In the genomic region with DNA sequence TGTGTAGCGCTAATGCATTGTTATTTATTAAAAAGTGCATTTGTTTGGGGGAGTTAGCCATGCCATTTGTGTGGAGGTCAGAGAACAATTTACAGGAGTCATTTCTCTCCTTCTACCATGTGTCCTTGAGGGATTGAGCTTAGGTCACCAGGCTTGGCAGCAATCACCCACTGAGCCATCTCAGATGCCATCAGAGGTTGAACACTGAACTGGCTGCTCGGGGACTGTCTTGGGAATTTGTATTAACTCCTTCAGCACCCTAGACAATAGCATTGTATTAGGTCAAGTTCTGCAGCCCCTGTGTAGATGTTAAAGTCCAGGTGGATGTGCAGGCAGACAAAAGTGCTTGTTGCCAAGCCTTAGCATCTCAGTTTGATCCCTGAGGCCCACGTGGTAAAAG, we compare ENCODE assay signal across 17 mouse cellular contexts. TPM values are rescaled to one million over a fixed set of nuclear protein-coding genes. Genes with fewer than 3 reads are reported as not detected.
"Had no signal": no experiment of that assay in that cellular context is flagged by ENCODE, and none has a peak within 500 bp of the region (broad histone marks: within the 10 kb centered on the region; RNA-seq: fewer than 3 reads in every experiment).

No protein-coding gene starts in this region.

- H3K4me1 ChIP-seq: kidney, embryonic 15.5 days; midbrain, embryonic 12.5 days; neural tube, embryonic 13.5 days had no signal

- DNase-seq: kidney, postnatal 10 days; kidney, postnatal 36 days; layer of hippocampus, postnatal 36 days; liver, embryonic 13.5 days; lung, adult 2 months; lung, postnatal 14 days; lung, postnatal 4 days; thymus, postnatal 25 days had no signal

- H3K9me3 ChIP-seq: liver, embryonic 13.5 days had no signal

- H3K27ac ChIP-seq: kidney, embryonic 15.5 days; left cerebral cortex, adult 2 months; liver, embryonic 13.5 days; midbrain, embryonic 12.5 days; neural tube, embryonic 13.5 days had no signal

- H3K27me3 ChIP-seq: kidney, embryonic 15.5 days; liver, embryonic 13.5 days; midbrain, embryonic 12.5 days; neural tube, embryonic 13.5 days had no signal

- H3K4me3 ChIP-seq: kidney, embryonic 15.5 days; left cerebral cortex, adult 2 months; liver, embryonic 13.5 days; midbrain, embryonic 12.5 days; myocyte; neural tube, embryonic 13.5 days had no signal

RNA-seq across cellular contexts. Expression of a gene that starts 45.4 kb away (rescaled TPM):
- total RNA-seq: layer of hippocampus, adult 8-10 months; layer of hippocampus, postnatal 10 days; layer of hippocampus, postnatal 36 days; left cerebral cortex, adult 2 months; left cerebral cortex, postnatal 10 days; left cerebral cortex, postnatal 36 days had no signal
